Mouse (Mus musculus) embryonic stem cell, embryonic (primary cell): ENCODE results near the gene Asb13.

ENCODE experiments used
- CTCF ChIA-PET, 4 experiments: fragments of 300-600 bp in 2 of 4; fragments of 350-600 bp in 2 of 4; sonication (Branson Sonifier 250); formaldehyde crosslinking; loops; one replicate each; lab custom pipeline; 2022; ENCODE audit warnings: inconsistent platforms in 2 of 4; lab: Charles Lee
- POLR2A ChIA-PET, 4 experiments: fragments of 300-600 bp in 2 of 4; fragments of 350-600 bp in 2 of 4; sonication (Branson Sonifier 250); formaldehyde crosslinking; loops; one replicate each; lab custom pipeline; 2022; ENCODE audit warnings: antibody characterized with exemption in 4 of 4, inconsistent platforms in 1 of 4; lab: Charles Lee

Asb13 gene

DNA sequence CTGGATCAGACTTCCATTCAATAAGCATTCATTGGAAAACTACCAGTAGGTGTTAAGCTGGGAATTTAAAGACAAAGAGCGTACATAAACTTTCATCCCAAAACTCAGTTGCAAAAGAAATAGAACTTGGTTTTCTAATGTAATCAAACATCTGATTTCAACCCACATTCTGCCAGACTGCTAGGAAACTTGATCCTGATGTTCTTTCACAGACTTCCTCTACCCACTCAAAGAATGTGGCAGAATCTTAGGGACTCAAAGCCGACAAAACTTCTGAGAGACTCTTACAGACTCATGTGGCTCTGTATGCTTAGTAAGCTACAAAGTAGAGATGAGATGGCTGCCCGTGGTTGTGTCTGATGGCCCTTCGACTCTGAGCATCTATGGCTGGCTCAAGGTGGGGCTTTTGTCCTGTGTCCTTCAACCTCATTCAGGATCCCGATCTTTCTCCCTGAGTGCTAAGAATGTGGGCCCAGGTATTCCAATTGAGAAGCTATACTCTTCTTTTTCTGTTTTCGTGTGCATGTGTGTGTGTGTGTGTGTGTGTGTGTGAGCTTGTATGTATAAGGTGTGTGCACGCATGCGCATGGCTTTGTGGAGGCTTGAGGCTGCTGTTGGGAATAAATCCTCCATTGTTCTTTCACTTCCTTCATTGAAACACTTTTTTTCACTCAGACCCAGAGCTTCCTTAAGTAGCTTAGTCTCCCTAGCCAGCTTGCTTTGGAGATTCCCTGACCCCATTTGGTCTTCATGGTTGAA, 63.3 kb downstream of the Asb13 start:
- CTCF ChIA-PET = no interaction called here
- POLR2A ChIA-PET = interaction anchor here in 2 of 4 experiments (0.6 kb wide), 2 partner anchors 159 to 234 kb away, joined by 4 to 8 read pairs; partner anchors contain the start of gene Gdi2 (in 1 of the 2)

DNA sequence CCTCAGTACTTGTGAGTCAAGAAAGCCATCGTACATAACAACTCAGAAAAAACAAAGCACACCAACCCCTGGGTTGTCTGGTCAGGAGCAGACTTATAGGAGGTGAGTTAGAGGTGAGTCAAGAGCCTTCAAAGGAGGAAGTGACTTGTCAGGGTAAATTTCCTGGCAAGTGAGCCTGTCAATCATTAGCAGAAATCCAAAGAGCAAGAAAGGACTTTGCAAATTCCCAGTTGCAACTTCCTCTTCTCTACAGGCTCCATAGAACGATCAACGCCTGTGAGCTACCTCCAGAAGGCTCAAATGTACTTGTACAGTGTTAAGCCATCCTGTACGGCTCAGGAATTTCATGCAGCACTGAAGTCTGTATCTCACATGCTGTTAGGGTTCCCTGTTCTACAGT, 66.9 kb downstream of the Asb13 start:
- POLR2A ChIA-PET = no interaction called here

More for the DNA sequence above, 66.9 kb downstream of the Asb13 start:
- CTCF ChIA-PET = no interaction called here
